Mouse (Mus musculus): ENCODE data around the gene 1700109H08Rik.

DNA sequence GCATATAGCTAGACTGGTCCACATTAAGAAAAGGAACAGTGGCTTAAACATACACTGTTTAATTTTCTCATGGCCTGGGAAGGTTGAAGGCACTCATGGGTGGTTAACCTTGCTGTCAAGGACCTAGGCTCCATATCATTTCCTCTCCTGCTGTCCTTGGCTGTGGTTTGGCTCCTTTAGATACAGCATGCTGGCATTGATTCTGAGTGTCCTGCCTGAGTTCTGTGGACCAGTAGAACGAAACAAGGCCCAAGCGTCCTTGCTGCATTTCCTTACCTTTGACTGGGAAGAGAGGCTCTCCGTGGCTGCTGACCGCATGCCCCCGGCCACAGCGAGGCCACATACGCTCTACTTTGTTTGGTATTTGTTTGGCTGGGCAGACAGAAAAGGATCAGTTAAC, 37.9 kb downstream of the 1700109H08Rik start:
- TF ChIP-seq POLR2A (IDR thresholded peaks at IDR 0.05; ENCODE audit: insufficient read depth, low read length): no peak
- no peak for TF ChIP-seq CTCF (IDR thresholded peaks at IDR 0.05; ENCODE audit: low read depth, low read length)
- TF ChIP-seq EP300 (IDR thresholded peaks at IDR 0.05; ENCODE audit: insufficient read depth, low read depth, low read length): no peak

All from ES-Bruce4 (cell line).